Mouse (Mus musculus): ENCODE measurements around the gene Msl3. TPM values are rescaled to one million over a fixed set of nuclear protein-coding genes. Genes with fewer than 3 reads are reported as not detected.

Msl3 gene
- polyA plus RNA-seq, 1 experiment from 2014 or later = 38.4 TPM

DNA sequence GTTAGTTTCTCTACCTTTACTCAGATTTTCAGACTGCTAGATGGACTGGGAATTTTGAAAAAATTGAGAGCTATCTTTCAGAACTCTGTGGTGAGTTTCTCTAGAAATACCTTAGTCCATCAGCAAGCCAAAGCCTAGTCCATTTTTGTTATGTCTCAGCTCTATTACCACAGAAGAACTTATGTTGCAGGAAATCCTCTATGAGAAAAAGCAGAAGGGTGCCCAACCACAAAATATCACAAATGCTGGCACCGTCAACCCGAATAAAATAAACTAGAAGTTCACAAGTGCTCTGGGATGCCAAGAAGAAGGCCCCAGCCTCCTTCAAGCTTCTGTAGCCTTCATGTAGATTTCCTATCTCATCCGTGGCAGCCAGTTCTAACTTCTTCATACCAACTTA is 14.4 kb downstream of the Msl3 start:
- Histone ChIP-seq H3K9me3 (ENCODE audit: control insufficient read depth, low read length) (no peaks in the 10 kb centered on the region), H3K4me1 (replicated peaks; ENCODE audit: control insufficient read depth, insufficient read depth, low read length) (no peaks in the 10 kb centered on the region), H3K27ac (ENCODE audit: low read depth, low read length) (no peak overlapping the region), H3K27me3 (ENCODE audit: control insufficient read depth, insufficient read depth, low read length) (no peaks in the 10 kb centered on the region), H3K9ac (ENCODE audit: low read length) (no peak overlapping the region), H3K4me3 (ENCODE audit: low read depth, low read length) (no peak overlapping the region), H3K4me2 (ENCODE audit: low read depth, low read length, severe bottlenecking) (no peak overlapping the region), H3K36me3 (ENCODE audit: control insufficient read depth, insufficient read depth, low read length) (no peaks in the 10 kb centered on the region)
- ATAC-seq (replicated peaks; ENCODE audit: low FRiP score) = no peak
- no peak for DNase-seq (ENCODE audit: low spot score)
- 87% methylated on average over 3 of the region's 3 CpGs for WGBS

GRCm38 (mm10) chrX:168657795-168658194 is 15.9 kb downstream of the Msl3 start:
- H3K4me3 ChIP-seq (ENCODE audit: low read depth, low read length) = no peak overlapping the region
- H3K9ac ChIP-seq (ENCODE audit: low read length) = no peak overlapping the region
- no peak for ATAC-seq (replicated peaks; ENCODE audit: low FRiP score)
- no peaks in the 10 kb centered on the region; the same call in 1 of the 2 replicates for H3K36me3 ChIP-seq (ENCODE audit: control insufficient read depth, insufficient read depth, low read length)
- no peak overlapping the region for H3K27ac ChIP-seq (ENCODE audit: low read depth, low read length)
- no peaks in the 10 kb centered on the region for H3K4me1 ChIP-seq (replicated peaks; ENCODE audit: control insufficient read depth, insufficient read depth, low read length)
- 81% methylated on average over 1 of the region's 1 CpGs for WGBS
- H3K4me2 ChIP-seq (ENCODE audit: low read depth, low read length, severe bottlenecking) = no peak overlapping the region
- no peaks in the 10 kb centered on the region for H3K27me3 ChIP-seq (ENCODE audit: control insufficient read depth, insufficient read depth, low read length)
- H3K9me3 ChIP-seq (ENCODE audit: control insufficient read depth, low read length) = no peaks in the 10 kb centered on the region
- DNase-seq (ENCODE audit: low spot score) = no peak

- 69% methylated on average over 2 of the region's 2 CpGs for WGBS
- no peak for ATAC-seq (replicated peaks; ENCODE audit: low FRiP score)
- no peak overlapping the region for H3K27ac ChIP-seq (ENCODE audit: low read depth, low read length)
- DNase-seq (ENCODE audit: low spot score) = no peak
- H3K36me3 ChIP-seq (ENCODE audit: control insufficient read depth, insufficient read depth, low read length) = no peaks in the 10 kb centered on the region; the same call in 1 of the 2 replicates
- no peak overlapping the region for H3K4me3 ChIP-seq (ENCODE audit: low read depth, low read length)
- no peaks in the 10 kb centered on the region for H3K9me3 ChIP-seq (ENCODE audit: control insufficient read depth, low read length)
- no peaks in the 10 kb centered on the region for H3K4me1 ChIP-seq (replicated peaks; ENCODE audit: control insufficient read depth, insufficient read depth, low read length)
- H3K9ac ChIP-seq (ENCODE audit: low read length) = no peak overlapping the region
- H3K4me2 ChIP-seq (ENCODE audit: low read depth, low read length, severe bottlenecking) = no peak overlapping the region
- H3K27me3 ChIP-seq (ENCODE audit: control insufficient read depth, insufficient read depth, low read length) = no peaks in the 10 kb centered on the region; the same call in 1 of the 2 replicates
Measured at GRCm38 (mm10) chrX:168649336-168649735, 24.4 kb downstream of the Msl3 start.

- Histone ChIP-seq H3K4me3 (ENCODE audit: low read depth, low read length) (no peak overlapping the region), H3K9me3 (ENCODE audit: control insufficient read depth, low read length) (no peaks in the 10 kb centered on the region), H3K27ac (ENCODE audit: low read depth, low read length) (no peak overlapping the region), H3K36me3 (ENCODE audit: control insufficient read depth, insufficient read depth, low read length) (no peaks in the 10 kb centered on the region; the same call in 1 of the 2 replicates), H3K4me2 (ENCODE audit: low read depth, low read length, severe bottlenecking) (no peak overlapping the region), H3K4me1 (replicated peaks; ENCODE audit: control insufficient read depth, insufficient read depth, low read length) (no peaks in the 10 kb centered on the region), H3K9ac (ENCODE audit: low read length) (no peak overlapping the region), H3K27me3 (ENCODE audit: control insufficient read depth, insufficient read depth, low read length) (no peaks in the 10 kb centered on the region; the same call in 1 of the 2 replicates)
- 76% methylated on average over 3 of the region's 3 CpGs for WGBS
- no peak for DNase-seq (ENCODE audit: low spot score)
- ATAC-seq (replicated peaks; ENCODE audit: low FRiP score) = no peak
Measured at GRCm38 (mm10) chrX:168647746-168648145, 26.0 kb downstream of the Msl3 start.

DNA sequence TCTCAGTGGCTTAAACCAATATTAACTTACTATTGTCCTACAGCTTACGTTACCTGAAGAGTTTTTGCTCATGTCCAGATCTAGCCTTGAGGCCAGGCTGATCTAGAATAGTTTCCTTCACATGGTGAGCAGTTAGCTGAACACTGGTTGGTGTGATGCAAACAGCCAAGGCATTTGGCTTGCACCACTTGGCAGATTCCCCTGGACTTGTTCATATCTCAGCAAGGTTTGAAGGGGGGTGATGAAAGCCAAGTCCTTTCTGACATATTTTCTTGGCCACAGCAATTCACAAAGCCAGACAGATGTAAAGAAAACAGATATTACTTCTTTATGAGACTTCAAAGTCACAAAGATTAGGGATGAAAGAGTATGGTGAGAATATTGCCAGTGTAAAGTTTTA is 30.2 kb downstream of the Msl3 start:
- Histone ChIP-seq H3K4me2 (ENCODE audit: low read depth, low read length, severe bottlenecking) (no peak overlapping the region), H3K9ac (ENCODE audit: low read length) (no peak overlapping the region), H3K9me3 (ENCODE audit: control insufficient read depth, low read length) (no peaks in the 10 kb centered on the region), H3K36me3 (ENCODE audit: control insufficient read depth, insufficient read depth, low read length) (no peaks in the 10 kb centered on the region), H3K27ac (ENCODE audit: low read depth, low read length) (no peak overlapping the region), H3K4me3 (ENCODE audit: low read depth, low read length) (no peak overlapping the region), H3K4me1 (replicated peaks; ENCODE audit: control insufficient read depth, insufficient read depth, low read length) (no peaks in the 10 kb centered on the region), H3K27me3 (ENCODE audit: control insufficient read depth, insufficient read depth, low read length) (no peaks in the 10 kb centered on the region; the same call in 1 of the 2 replicates)
- WGBS = 88% methylated on average over 1 of the region's 1 CpGs
- DNase-seq (ENCODE audit: low spot score) (no peak), ATAC-seq (replicated peaks; ENCODE audit: low FRiP score) (no peak)

GRCm38 (mm10) chrX:168639556-168640356 is 33.9 kb downstream of the Msl3 start:
- Histone ChIP-seq H3K9me3 (ENCODE audit: control insufficient read depth, low read length) (no peaks in the 10 kb centered on the region), H3K4me1 (replicated peaks; ENCODE audit: control insufficient read depth, insufficient read depth, low read length) (no peaks in the 10 kb centered on the region), H3K36me3 (ENCODE audit: control insufficient read depth, insufficient read depth, low read length) (no peaks in the 10 kb centered on the region), H3K4me2 (ENCODE audit: low read depth, low read length, severe bottlenecking) (peak overlapping the region; percentile 31; the same call in 1 of the 2 replicates), H3K27ac (ENCODE audit: low read depth, low read length) (no peak overlapping the region), H3K27me3 (ENCODE audit: control insufficient read depth, insufficient read depth, low read length) (peaks cover 2% of the 10 kb centered on the region; the same call in 1 of the 2 replicates), H3K4me3 (ENCODE audit: low read depth, low read length) (peak overlapping the region; percentile 14; the same call in 1 of the 2 replicates), H3K9ac (ENCODE audit: low read length) (peak overlapping the region; percentile 30; the same call in 1 of the 2 replicates)
- peak; percentile 82 for ATAC-seq (replicated peaks; ENCODE audit: low FRiP score)
- DNase-seq (ENCODE audit: low spot score) = peak; percentile 67
- 24% methylated on average over 11 of the region's 11 CpGs for WGBS

Other genes starting within 250 kb of the Msl3 start
- 0.05 and 0.19 TPM in 2 replicates for gene Frmpd4, start 96.7 kb downstream of the Msl3 start, polyA plus RNA-seq (2014; fragmentation: Nextera tagmentation; extraction: Ambion mirVana)
- gene Arhgap6, start 121.2 kb upstream of the Msl3 start, polyA plus RNA-seq (2014; fragmentation: Nextera tagmentation; extraction: Ambion mirVana) = 0.63 and 0.95 TPM in 2 replicates